Mouse (Mus musculus): ENCODE results near the gene Mgl2.

DNA sequence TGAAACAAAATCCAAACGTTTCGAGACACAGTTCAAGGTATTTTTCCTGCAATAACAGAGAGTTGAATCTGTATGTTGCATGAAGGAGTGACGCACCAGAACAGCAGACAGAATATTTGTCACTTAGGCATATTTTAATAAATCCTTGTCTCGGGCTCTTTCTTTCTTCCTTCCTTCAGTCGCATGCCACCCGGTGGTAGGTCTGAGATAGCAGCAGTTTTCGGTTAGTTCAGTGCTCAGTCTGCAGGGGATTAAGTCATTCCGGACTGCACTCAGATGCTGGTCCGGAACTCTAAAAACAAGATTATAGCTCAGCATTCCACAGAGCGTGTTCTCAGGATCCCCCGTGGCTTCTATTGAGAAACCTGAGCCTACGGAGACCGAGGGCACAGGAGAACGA is 49.3 kb downstream of the Mgl2 start:
- peak; percentile 46 for TF ChIP-seq CTCF (conservative IDR thresholded peaks at IDR 0.05; ENCODE audit: low read length)
- TF ChIP-seq NANOG (IDR thresholded peaks at IDR 0.05; ENCODE audit: borderline replicate concordance, low read length), result no peak
